Mouse (Mus musculus): ENCODE results near the gene Lrrn4cl.
A peak's percentile ranks its signal among the peaks of the same experiment; 100 is the strongest.
"Not testable (repeated sequence)": the region's sequence is repeated elsewhere in the genome, so short reads cannot be mapped to it uniquely, and the experiment has no call there.

The Lrrn4cl gene

GRCm38 (mm10) chr19:8850402-8850901 lies at the start of gene Lrrn4cl:
Lrrn4cl (plus strand) TSS chr19:8850768.
- no peak for DNase-seq

- peak; percentile 86 for DNase-seq
Observed at GRCm38 (mm10) chr19:8802130-8802821, 48.3 kb upstream of the Lrrn4cl start, which contains the start of gene Zbtb3. Zbtb3 (plus strand) TSS chr19:8802555.

- DNase-seq: no peak
Observed at GRCm38 (mm10) chr19:8803204-8803780, 47.3 kb upstream of the Lrrn4cl start.

GRCm38 (mm10) chr19:8803879-8804660 lies 46.5 kb upstream of the Lrrn4cl start:
- DNase-seq: no peak

GRCm38 (mm10) chr19:8806810-8807209 lies 43.8 kb upstream of the Lrrn4cl start:
- DNase-seq: no peak

- no peak for DNase-seq
Observed at GRCm38 (mm10) chr19:8815812-8816211, 34.8 kb upstream of the Lrrn4cl start.

GRCm38 (mm10) chr19:8817001-8817400 lies 33.6 kb upstream of the Lrrn4cl start:
- DNase-seq: no peak

GRCm38 (mm10) chr19:8818301-8818798 lies 32.2 kb upstream of the Lrrn4cl start:
- no peak for DNase-seq

- DNase-seq: peak; percentile 92
Observed at GRCm38 (mm10) chr19:8818801-8819595, 31.6 kb upstream of the Lrrn4cl start, which contains the start of gene Ttc9c. Ttc9c (minus strand) TSS chr19:8819333.

GRCm38 (mm10) chr19:8819596-8820423 lies 30.8 kb upstream of the Lrrn4cl start, which contains the start of gene Hnrnpul2:
Hnrnpul2 (plus strand) TSS chr19:8820010.
- DNase-seq: peak; percentile 98

GRCm38 (mm10) chr19:8820424-8820956 lies 30.1 kb upstream of the Lrrn4cl start:
- DNase-seq: peak; percentile 50

- no peak for DNase-seq
Observed at GRCm38 (mm10) chr19:8821146-8821545, 29.4 kb upstream of the Lrrn4cl start.

- no peak for DNase-seq
Observed at GRCm38 (mm10) chr19:8822696-8823095, 27.9 kb upstream of the Lrrn4cl start.

- no peak for DNase-seq
Observed at GRCm38 (mm10) chr19:8829660-8830059, 20.9 kb upstream of the Lrrn4cl start, which contains the start of gene AC129217.1. AC129217.1 (plus strand) TSS chr19:8829773.

- DNase-seq: no peak
Observed at GRCm38 (mm10) chr19:8830664-8831063, 19.9 kb upstream of the Lrrn4cl start.

GRCm38 (mm10) chr19:8831262-8831661 lies 19.3 kb upstream of the Lrrn4cl start:
- no peak for DNase-seq

- no peak for DNase-seq
Observed at GRCm38 (mm10) chr19:8832971-8833370, 17.6 kb upstream of the Lrrn4cl start.

- not testable (repeated sequence) for DNase-seq
Observed at GRCm38 (mm10) chr19:8836327-8836726, 14.2 kb upstream of the Lrrn4cl start.

GRCm38 (mm10) chr19:8837251-8837791 lies 13.2 kb upstream of the Lrrn4cl start, which contains the start of gene Bscl2:
Bscl2 (plus strand) TSS chr19:8837467.
- peak; percentile 84 for DNase-seq

- DNase-seq: peak; percentile 65
Observed at GRCm38 (mm10) chr19:8838041-8838730, 12.4 kb upstream of the Lrrn4cl start.

Measured in right cerebral cortex, postnatal 14 days (tissue).